In the genomic region with DNA sequence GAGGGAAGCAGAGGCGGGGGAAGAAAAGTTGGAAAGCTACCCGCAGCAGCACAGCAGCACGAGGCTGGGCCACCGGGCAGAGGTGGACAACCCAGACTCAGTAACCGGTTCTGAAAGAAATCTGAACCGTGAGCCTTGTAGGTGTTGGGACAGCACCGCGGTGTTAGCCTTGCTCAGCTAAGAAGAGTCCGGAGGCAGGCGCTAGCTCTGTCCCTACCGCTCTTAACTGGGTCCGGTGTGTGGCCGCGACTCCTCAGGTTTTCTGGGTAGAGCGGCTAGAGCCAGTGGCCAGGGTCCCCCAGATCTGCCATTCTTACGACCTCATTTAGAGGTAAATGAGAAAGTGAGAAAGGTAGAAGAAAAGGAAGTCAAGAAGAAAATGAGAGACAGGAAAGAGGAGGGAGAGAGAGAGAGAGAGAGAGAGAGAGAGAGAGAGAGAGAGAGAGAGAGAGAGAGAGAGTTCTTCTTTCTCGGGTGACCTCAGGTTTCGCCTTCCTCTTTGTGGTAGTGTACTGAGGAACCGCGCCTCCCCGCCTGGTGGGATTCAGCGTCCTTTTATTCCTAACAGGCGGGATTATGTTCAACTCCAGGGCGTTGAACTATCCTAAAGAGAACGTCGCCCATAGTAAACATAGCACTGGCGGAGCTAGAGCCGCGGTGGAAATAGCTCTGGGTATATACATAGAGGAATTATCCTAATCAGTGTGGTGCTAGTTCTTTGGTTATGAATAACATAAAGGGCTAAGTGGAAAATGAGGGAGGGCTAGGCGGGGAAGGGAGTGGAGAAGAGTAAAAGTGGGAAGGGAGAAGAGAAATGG, we compare ENCODE assay signal across 8 mouse cellular contexts. TPM values are rescaled to one million over a fixed set of nuclear protein-coding genes. Genes with fewer than 3 reads are reported as not detected.
DNase-seq lines count a peak whose midpoint lies in the region; ATAC-seq and TF ChIP-seq lines count a peak whose summit lies in the region.

No protein-coding gene starts in this region.

- TF ChIP-seq CTCF in lung, adult 2 months (IDR thresholded peaks at IDR 0.05; ENCODE audit: insufficient read depth, low read length) = no peak

- 0% methylated on average over 30 of the region's 30 CpGs for WGBS in forebrain, embryonic 10.5 days
- under 1% methylated on average over 30 of the region's 30 CpGs for WGBS in forebrain, embryonic 16.5 days
- WGBS in hindbrain, embryonic 13.5 days = under 1% methylated on average over 30 of the region's 30 CpGs
- under 1% methylated on average over 29 of the region's 30 CpGs for WGBS in midbrain, embryonic 12.5 days
- 2% methylated on average over 30 of the region's 30 CpGs for WGBS in lung, adult 2 months

- peaks cover 22% of the 10 kb centered on the region for H3K4me1 ChIP-seq in forebrain, embryonic 10.5 days
- H3K4me1 ChIP-seq in forebrain, embryonic 16.5 days (replicated peaks; ENCODE audit: control insufficient read depth, insufficient read depth, low read length) = no peaks in the 10 kb centered on the region
- H3K4me1 ChIP-seq in hindbrain, embryonic 13.5 days (replicated peaks) = peaks cover 8% of the 10 kb centered on the region
- 0 out of 2 replicates have a peak, but pooled peaks cover 3% of the 10 kb centered on the region for H3K4me1 ChIP-seq in midbrain, embryonic 12.5 days
- H3K4me1 ChIP-seq in lung, adult 2 months (ENCODE audit: control insufficient read depth, insufficient read depth, low read length) = no peaks in the 10 kb centered on the region

- no peak for ATAC-seq in forebrain, embryonic 16.5 days
- ATAC-seq in hindbrain, embryonic 13.5 days (ENCODE audit: low FRiP score) = no peak
- peak; percentile 35; the same call in 1 of the 2 replicates for ATAC-seq in midbrain, embryonic 12.5 days (ENCODE audit: low FRiP score, low read depth)
- no peak for ATAC-seq in megakaryocyte-erythroid progenitor cell, adult 5-6 weeks (replicated peaks; ENCODE audit: low FRiP score, low TSS enrichment, poor library complexity, severe bottlenecking)

- H3K4me3 ChIP-seq in forebrain, embryonic 10.5 days = peak overlapping the region; percentile 52
- no peak overlapping the region; the same call in 1 of the 2 replicates for H3K4me3 ChIP-seq in forebrain, embryonic 16.5 days (replicated peaks; ENCODE audit: low read length)
- peak overlapping the region; percentile 47 for H3K4me3 ChIP-seq in hindbrain, embryonic 13.5 days
- H3K4me3 ChIP-seq in midbrain, embryonic 12.5 days = peak overlapping the region; percentile 40
- no peak overlapping the region for H3K4me3 ChIP-seq in lung, adult 2 months (replicated peaks; ENCODE audit: extremely low read depth, low read depth, low read length)

- DNase-seq in forebrain, embryonic 10.5 days (ENCODE audit: extremely low spot score, low spot score) = peak; percentile 42
- DNase-seq in R1 (ENCODE audit: low read depth, low spot score) = peak; percentile 36
- DNase-seq in lung, postnatal 14 days = no peak
- DNase-seq in lung, adult 2 months = no peak

- no peaks in the 10 kb centered on the region for H3K36me3 ChIP-seq in forebrain, embryonic 10.5 days (replicated peaks)
- H3K36me3 ChIP-seq in forebrain, embryonic 16.5 days (ENCODE audit: control insufficient read depth, insufficient read depth) = no peaks in the 10 kb centered on the region
- no peaks in the 10 kb centered on the region for H3K36me3 ChIP-seq in hindbrain, embryonic 13.5 days
- H3K36me3 ChIP-seq in midbrain, embryonic 12.5 days = no peaks in the 10 kb centered on the region

- no peak overlapping the region; the same call in 1 of the 2 replicates for H3K4me2 ChIP-seq in forebrain, embryonic 16.5 days (ENCODE audit: low read length)
- H3K4me2 ChIP-seq in hindbrain, embryonic 13.5 days = peak overlapping the region; percentile 54
- H3K4me2 ChIP-seq in midbrain, embryonic 12.5 days (replicated peaks) = peak overlapping the region; percentile 31; the same call in 1 of the 2 replicates

- H3K27ac ChIP-seq in forebrain, embryonic 10.5 days = peak overlapping the region; percentile 87
- H3K27ac ChIP-seq in forebrain, embryonic 16.5 days (ENCODE audit: low read length) = no peak overlapping the region
- peak overlapping the region; percentile 82 for H3K27ac ChIP-seq in hindbrain, embryonic 13.5 days
- H3K27ac ChIP-seq in midbrain, embryonic 12.5 days (replicated peaks) = peak overlapping the region; percentile 76

- TF ChIP-seq POLR2A in lung, adult 2 months (IDR thresholded peaks at IDR 0.05; ENCODE audit: borderline replicate concordance, extremely low read depth, low read depth, low read length) = no peak

- no peak overlapping the region for H3K9ac ChIP-seq in forebrain, embryonic 16.5 days (replicated peaks; ENCODE audit: low read depth, low read length)
- H3K9ac ChIP-seq in hindbrain, embryonic 13.5 days = peak overlapping the region; percentile 78
- peak overlapping the region; percentile 58 for H3K9ac ChIP-seq in midbrain, embryonic 12.5 days (replicated peaks)

- no peaks in the 10 kb centered on the region for H3K9me3 ChIP-seq in forebrain, embryonic 10.5 days
- no peaks in the 10 kb centered on the region for H3K9me3 ChIP-seq in forebrain, embryonic 16.5 days (ENCODE audit: control insufficient read depth, low read length)
- H3K9me3 ChIP-seq in hindbrain, embryonic 13.5 days = no peaks in the 10 kb centered on the region
- H3K9me3 ChIP-seq in midbrain, embryonic 12.5 days = no peaks in the 10 kb centered on the region

- H3K27me3 ChIP-seq in forebrain, embryonic 10.5 days (ENCODE audit: poor library complexity, severe bottlenecking) = peaks cover 99% of the 10 kb centered on the region
- peaks cover 56% of the 10 kb centered on the region for H3K27me3 ChIP-seq in forebrain, embryonic 16.5 days (replicated peaks; ENCODE audit: control insufficient read depth, insufficient read depth, low read length)
- H3K27me3 ChIP-seq in hindbrain, embryonic 13.5 days = peaks cover 67% of the 10 kb centered on the region
- peaks cover 78% of the 10 kb centered on the region for H3K27me3 ChIP-seq in midbrain, embryonic 12.5 days

RNA-seq across cellular contexts. Expression of a gene that starts 1.7 kb away (rescaled TPM):
- 29.8 and 32.2 TPM in 2 replicates for polyA plus RNA-seq in forebrain, embryonic 10.5 days (2016; fragmentation: Nextera tagmentation; extraction: Ambion mirVana)
- polyA plus RNA-seq in forebrain, embryonic 16.5 days (2015; fragmentation: Nextera tagmentation; extraction: Ambion mirVana) = 2.4 and 3.0 TPM in 2 replicates
- 93.5 and 103 TPM in 2 replicates for polyA plus RNA-seq in hindbrain, embryonic 13.5 days (2015; fragmentation: Nextera tagmentation; extraction: Ambion mirVana)
- polyA plus RNA-seq in midbrain, embryonic 12.5 days (2016; fragmentation: Nextera tagmentation; extraction: Ambion mirVana) = 93.3 and 100 TPM in 2 replicates
- total RNA-seq in megakaryocyte-erythroid progenitor cell, adult 5-6 weeks (2014; fragmentation: Nextera tagmentation) = not detected in 2 replicates
- total RNA-seq in megakaryocyte-erythroid progenitor cell, adult 5-6 weeks (2017) = not detected in 2 replicates
- polyA plus RNA-seq in lung, adult 2 months (2012; rRNA removed) = not detected in 2 replicates

Comparison
In these comparisons a context has a peak if more than half of its experiments do, and no peak if none do; other contexts are left out.
1. H3K4me3 ChIP-seq: peak in forebrain, embryonic 10.5 days (single experiment), hindbrain, embryonic 13.5 days (single experiment) and midbrain, embryonic 12.5 days (single experiment); none in forebrain, embryonic 16.5 days (single experiment) and lung, adult 2 months (single experiment).
2. DNase-seq: peak in forebrain, embryonic 10.5 days (single experiment) and R1 (single experiment); none in lung, postnatal 14 days (single experiment) and lung, adult 2 months (single experiment).